Mouse (Mus musculus): ENCODE results near the gene Padi2.

Padi2 gene

GRCm38 (mm10) chr4:140906076-140906826, at the start of gene Padi2:
Gene Padi2, plus strand, starts transcription at chr4:140906344.
- peak; percentile 90 to 91 for DNase-seq

GRCm38 (mm10) chr4:140857041-140857440, 49.1 kb upstream of the Padi2 start:
- DNase-seq = no peak

GRCm38 (mm10) chr4:140857813-140858212, 48.3 kb upstream of the Padi2 start:
- no peak for DNase-seq

- peak; percentile 52 to 54 for DNase-seq
Observed at GRCm38 (mm10) chr4:140859291-140859690, 46.9 kb upstream of the Padi2 start.

- peak; percentile 55 to 63 for DNase-seq
Observed at GRCm38 (mm10) chr4:140860125-140860766, 45.9 kb upstream of the Padi2 start.

- no peak for DNase-seq
Observed at GRCm38 (mm10) chr4:140860767-140861147, 45.4 kb upstream of the Padi2 start.

GRCm38 (mm10) chr4:140862036-140862650, 44.0 kb upstream of the Padi2 start:
- DNase-seq = no peak

GRCm38 (mm10) chr4:140868484-140869190, 37.5 kb upstream of the Padi2 start:
- peak; percentile 61 to 68 for DNase-seq

- no peak for DNase-seq
Observed at GRCm38 (mm10) chr4:140869945-140870344, 36.2 kb upstream of the Padi2 start.

GRCm38 (mm10) chr4:140870876-140871275, 35.3 kb upstream of the Padi2 start:
- DNase-seq = no peak

GRCm38 (mm10) chr4:140871376-140871775, 34.8 kb upstream of the Padi2 start:
- no peak for DNase-seq

- no peak for DNase-seq
Observed at GRCm38 (mm10) chr4:140871851-140872685, 34.1 kb upstream of the Padi2 start.

- no peak for DNase-seq
Observed at GRCm38 (mm10) chr4:140872686-140872992, 33.5 kb upstream of the Padi2 start.

- no peak for DNase-seq
Observed at GRCm38 (mm10) chr4:140873011-140873410, 33.1 kb upstream of the Padi2 start.

GRCm38 (mm10) chr4:140876161-140876560, 30.0 kb upstream of the Padi2 start:
- peak in 1 of 2 experiments; percentile 0 for DNase-seq

- DNase-seq = peak in 1 of 2 experiments; percentile 0
Observed at GRCm38 (mm10) chr4:140876681-140877080, 29.5 kb upstream of the Padi2 start.

GRCm38 (mm10) chr4:140877441-140877840, 28.7 kb upstream of the Padi2 start:
- peak in 1 of 2 experiments; percentile 2 for DNase-seq

- DNase-seq = no peak
Observed at GRCm38 (mm10) chr4:140878655-140879054, 27.5 kb upstream of the Padi2 start.

- peak in 1 of 2 experiments; percentile 0 for DNase-seq
Observed at GRCm38 (mm10) chr4:140879116-140879515, 27.0 kb upstream of the Padi2 start.

- no peak for DNase-seq
Observed at GRCm38 (mm10) chr4:140879739-140880138, 26.4 kb upstream of the Padi2 start.

GRCm38 (mm10) chr4:140880207-140880606, 25.9 kb upstream of the Padi2 start:
- peak in 1 of 2 experiments; percentile 0 for DNase-seq

GRCm38 (mm10) chr4:140881026-140881670, 25.0 kb upstream of the Padi2 start:
- peak in 1 of 2 experiments; percentile 0 for DNase-seq
